Mouse (Mus musculus): ENCODE data around the gene Kat7. TPM values are rescaled to one million over a fixed set of nuclear protein-coding genes. Genes with fewer than 3 reads are reported as not detected.

Gene Kat7
- polyA plus RNA-seq, 1 experiment from 2014 or later: 57.9 TPM

DNA sequence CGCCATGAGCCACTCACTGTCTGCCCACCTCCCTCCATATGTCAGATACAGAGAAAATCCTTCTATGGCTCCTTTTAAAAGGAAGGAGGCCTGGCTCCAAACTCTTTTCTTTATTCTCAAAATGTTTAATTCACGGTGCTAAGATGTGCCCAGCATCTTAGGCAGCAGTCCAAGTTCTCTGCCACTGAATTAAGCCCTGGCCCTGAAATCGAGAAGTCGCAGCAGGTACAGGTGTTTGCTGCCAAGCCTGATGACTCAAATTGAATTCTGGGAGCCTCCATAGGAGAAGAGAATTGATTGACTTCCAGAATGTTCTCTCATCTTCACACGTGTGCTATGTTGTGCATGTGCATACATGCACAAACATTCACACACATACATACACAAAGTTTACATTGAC is 27.7 kb downstream of the Kat7 start:
- Histone ChIP-seq H3K36me3 (ENCODE audit: control insufficient read depth, insufficient read depth, low read length) (peaks cover 100% of the 10 kb centered on the region), H3K9me3 (ENCODE audit: control insufficient read depth, low read length) (no peaks in the 10 kb centered on the region), H3K9ac (ENCODE audit: low read depth, low read length) (no peak overlapping the region), H3K27me3 (replicated peaks; ENCODE audit: control insufficient read depth, insufficient read depth, low read length) (no peaks in the 10 kb centered on the region), H3K4me3 (ENCODE audit: low read depth, low read length) (no peak overlapping the region), H3K27ac (replicated peaks; ENCODE audit: low read depth, low read length) (no peak overlapping the region), H3K4me2 (ENCODE audit: low read depth, low read length) (no peak overlapping the region), H3K4me1 (ENCODE audit: control insufficient read depth, insufficient read depth, low read length) (no peaks in the 10 kb centered on the region)
- 94% methylated on average over 5 of the region's 5 CpGs for whole genome bisulfite sequencing
- DNase-seq (ENCODE audit: low spot score) (no peak), ATAC-seq (ENCODE audit: low read depth) (no peak)

DNA sequence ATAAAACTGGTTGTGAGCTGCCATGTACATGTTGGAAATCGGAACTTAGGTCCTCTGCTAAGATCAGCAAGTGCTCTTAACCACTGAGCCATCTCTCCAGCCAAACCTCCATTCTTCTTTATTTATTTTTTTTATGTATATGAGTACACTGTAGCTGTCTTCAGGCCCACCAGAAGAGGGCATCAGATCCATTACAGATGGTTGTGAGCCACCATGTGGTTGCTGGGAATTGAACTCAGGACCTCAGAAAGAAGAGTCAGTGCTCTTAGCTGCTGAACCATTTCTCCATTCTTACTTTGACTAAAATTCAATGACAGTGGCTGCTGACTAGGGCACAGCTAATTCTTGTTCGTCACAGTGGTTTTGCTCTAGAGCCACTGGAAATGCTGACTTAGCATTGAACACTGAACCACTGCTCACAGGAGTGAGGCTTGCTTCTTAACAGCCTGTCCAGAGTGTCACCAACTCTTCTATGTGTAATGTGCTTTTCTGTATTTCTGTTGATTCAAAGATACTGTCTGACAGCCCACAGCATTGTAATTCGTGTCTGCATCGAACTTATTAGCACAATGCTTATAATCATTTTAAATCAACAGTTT is 30.9 kb downstream of the Kat7 start:
- ATAC-seq (ENCODE audit: low read depth) (no peak), DNase-seq (ENCODE audit: low spot score) (no peak)
- no peak overlapping the region for H3K27ac ChIP-seq (replicated peaks; ENCODE audit: low read depth, low read length)
- no peak overlapping the region for H3K9ac ChIP-seq (ENCODE audit: low read depth, low read length)
- H3K4me1 ChIP-seq (ENCODE audit: control insufficient read depth, insufficient read depth, low read length): no peaks in the 10 kb centered on the region
- no peaks in the 10 kb centered on the region for H3K27me3 ChIP-seq (replicated peaks; ENCODE audit: control insufficient read depth, insufficient read depth, low read length)
- 90% methylated on average over 4 of the region's 4 CpGs for WGBS
- H3K9me3 ChIP-seq (ENCODE audit: control insufficient read depth, low read length): no peaks in the 10 kb centered on the region
- H3K4me2 ChIP-seq (ENCODE audit: low read depth, low read length): no peak overlapping the region
- H3K36me3 ChIP-seq (ENCODE audit: control insufficient read depth, insufficient read depth, low read length): peaks cover 100% of the 10 kb centered on the region
- H3K4me3 ChIP-seq (ENCODE audit: low read depth, low read length): no peak overlapping the region

DNA sequence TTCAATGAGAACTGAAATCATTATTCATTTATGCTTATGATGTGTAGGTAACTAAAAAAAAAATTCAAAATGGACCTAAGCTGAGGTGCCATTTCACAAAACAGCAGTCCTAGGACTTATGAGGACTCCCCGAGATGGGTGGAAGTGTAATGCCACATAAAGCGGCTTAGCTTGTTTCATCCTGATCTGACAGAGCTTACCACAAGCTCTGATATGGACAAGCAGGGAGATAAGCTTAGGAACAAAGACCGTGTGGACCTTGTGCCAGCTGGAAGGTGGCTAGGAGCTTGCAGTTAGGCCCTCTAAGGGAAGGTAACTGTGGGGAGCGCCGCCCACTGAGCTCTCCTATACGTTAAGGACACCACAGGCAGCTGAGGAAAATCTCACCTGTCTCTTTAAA is 34.0 kb downstream of the Kat7 start:
- Histone ChIP-seq H3K36me3 (ENCODE audit: control insufficient read depth, insufficient read depth, low read length) (peaks cover 100% of the 10 kb centered on the region), H3K4me1 (ENCODE audit: control insufficient read depth, insufficient read depth, low read length) (no peaks in the 10 kb centered on the region), H3K4me2 (ENCODE audit: low read depth, low read length) (no peak overlapping the region), H3K27ac (replicated peaks; ENCODE audit: low read depth, low read length) (no peak overlapping the region), H3K9ac (ENCODE audit: low read depth, low read length) (no peak overlapping the region), H3K9me3 (ENCODE audit: control insufficient read depth, low read length) (no peaks in the 10 kb centered on the region), H3K4me3 (ENCODE audit: low read depth, low read length) (no peak overlapping the region), H3K27me3 (replicated peaks; ENCODE audit: control insufficient read depth, insufficient read depth, low read length) (no peaks in the 10 kb centered on the region)
- ATAC-seq (ENCODE audit: low read depth) (no peak), DNase-seq (ENCODE audit: low spot score) (no peak)
- WGBS: 92% methylated on average over 6 of the region's 6 CpGs

DNA sequence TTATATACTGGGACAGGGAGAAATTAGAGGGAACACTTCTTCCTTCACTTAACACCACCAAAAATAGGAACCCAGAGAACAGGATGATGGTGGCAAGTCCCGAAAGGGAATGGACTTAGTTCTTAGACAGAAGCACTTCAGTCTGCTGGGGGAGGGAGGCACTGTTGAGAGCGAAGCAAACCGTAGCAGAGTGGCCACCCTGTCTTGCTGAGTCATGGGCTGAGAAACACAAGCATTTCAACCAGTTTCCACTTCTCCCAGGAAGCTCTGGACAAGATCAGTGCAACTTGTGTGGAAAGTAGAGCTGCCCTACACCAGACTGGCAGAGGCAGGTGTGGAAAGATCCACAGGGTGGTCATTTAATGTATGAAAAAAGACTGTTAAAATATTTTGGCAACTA is 35.4 kb downstream of the Kat7 start:
- ATAC-seq (ENCODE audit: low read depth): no peak
- no peak for DNase-seq (ENCODE audit: low spot score)
- Histone ChIP-seq H3K4me2 (ENCODE audit: low read depth, low read length) (no peak overlapping the region), H3K4me1 (ENCODE audit: control insufficient read depth, insufficient read depth, low read length) (no peaks in the 10 kb centered on the region), H3K36me3 (ENCODE audit: control insufficient read depth, insufficient read depth, low read length) (peaks cover 100% of the 10 kb centered on the region), H3K27me3 (replicated peaks; ENCODE audit: control insufficient read depth, insufficient read depth, low read length) (no peaks in the 10 kb centered on the region), H3K9ac (ENCODE audit: low read depth, low read length) (no peak overlapping the region), H3K9me3 (ENCODE audit: control insufficient read depth, low read length) (no peaks in the 10 kb centered on the region), H3K4me3 (ENCODE audit: low read depth, low read length) (no peak overlapping the region), H3K27ac (replicated peaks; ENCODE audit: low read depth, low read length) (no peak overlapping the region)
- WGBS: 93% methylated on average over 3 of the region's 3 CpGs

DNA sequence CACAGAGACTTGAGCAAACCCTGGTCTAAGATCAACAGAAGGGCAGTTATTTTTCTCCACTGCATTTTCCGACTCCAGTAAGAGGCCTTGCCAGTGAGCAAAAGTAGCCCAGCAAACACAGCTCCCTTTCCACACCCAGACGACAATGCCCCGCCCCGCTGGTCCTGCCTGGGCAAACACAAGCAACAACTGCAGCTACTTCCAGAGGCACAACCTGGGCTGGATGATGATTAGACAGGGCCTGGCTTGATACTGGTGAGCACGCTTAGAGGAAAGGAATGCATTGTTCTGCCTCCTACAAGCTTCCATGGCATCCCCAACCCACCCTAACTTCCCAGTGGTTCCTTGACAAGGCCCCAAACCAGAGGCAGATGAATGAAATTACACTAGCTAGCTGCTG is 36.4 kb downstream of the Kat7 start:
- WGBS: 83% methylated on average over 5 of the region's 5 CpGs
- no peak for DNase-seq (ENCODE audit: low spot score)
- no peak for ATAC-seq (ENCODE audit: low read depth)
- Histone ChIP-seq H3K4me2 (ENCODE audit: low read depth, low read length) (no peak overlapping the region), H3K27ac (replicated peaks; ENCODE audit: low read depth, low read length) (no peak overlapping the region), H3K9ac (ENCODE audit: low read depth, low read length) (no peak overlapping the region), H3K9me3 (ENCODE audit: control insufficient read depth, low read length) (no peaks in the 10 kb centered on the region), H3K4me3 (ENCODE audit: low read depth, low read length) (no peak overlapping the region), H3K36me3 (ENCODE audit: control insufficient read depth, insufficient read depth, low read length) (peaks cover 97% of the 10 kb centered on the region), H3K4me1 (ENCODE audit: control insufficient read depth, insufficient read depth, low read length) (no peaks in the 10 kb centered on the region), H3K27me3 (replicated peaks; ENCODE audit: control insufficient read depth, insufficient read depth, low read length) (no peaks in the 10 kb centered on the region)

DNA sequence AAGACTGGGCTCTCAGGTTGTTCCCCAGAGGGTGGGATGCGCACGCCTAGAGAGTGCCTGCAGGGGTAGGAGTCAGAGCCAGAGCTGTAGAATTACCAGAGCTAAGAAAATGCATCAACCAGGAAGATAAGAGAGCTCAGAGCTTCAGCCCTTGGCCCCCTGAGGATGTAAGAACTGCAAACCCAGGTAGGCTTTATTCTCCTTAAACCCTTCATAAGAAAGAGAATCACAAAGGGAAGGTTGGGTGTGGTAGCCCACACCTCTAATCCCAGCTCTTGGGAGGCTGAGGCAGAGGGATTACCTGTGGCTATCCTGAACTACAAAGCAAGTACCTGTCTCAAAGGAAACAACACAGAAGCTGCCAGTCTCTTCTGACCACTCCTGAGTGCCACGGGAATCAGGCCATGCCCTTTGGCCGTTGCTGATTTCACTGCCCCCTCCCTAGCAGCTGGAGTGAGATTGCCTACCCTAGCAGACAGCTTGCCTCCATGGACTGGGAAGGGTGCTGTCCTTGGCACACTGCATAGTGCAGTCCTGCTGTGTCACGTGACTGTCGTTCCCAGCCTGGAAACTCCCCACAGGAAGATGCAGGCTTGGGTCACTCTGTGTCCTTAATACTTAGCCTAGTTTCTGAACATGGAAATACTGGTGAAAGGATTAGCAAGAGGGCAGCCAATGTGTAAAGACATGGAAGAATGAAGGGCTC is 43.4 kb downstream of the Kat7 start:
- 45% methylated on average over 6 of the region's 6 CpGs for WGBS
- no peak overlapping the region for H3K27ac ChIP-seq (replicated peaks; ENCODE audit: low read depth, low read length)
- H3K4me3 ChIP-seq (ENCODE audit: low read depth, low read length): no peak overlapping the region
- ATAC-seq (ENCODE audit: low read depth): no peak
- DNase-seq (ENCODE audit: low spot score): no peak
- H3K4me2 ChIP-seq (ENCODE audit: low read depth, low read length): no peak overlapping the region
- no peak overlapping the region for H3K9ac ChIP-seq (ENCODE audit: low read depth, low read length)
- peaks cover 31% of the 10 kb centered on the region for H3K36me3 ChIP-seq (ENCODE audit: control insufficient read depth, insufficient read depth, low read length)
- H3K9me3 ChIP-seq (ENCODE audit: control insufficient read depth, low read length): no peaks in the 10 kb centered on the region
- peaks cover 4% of the 10 kb centered on the region; the same call in 1 of the 2 replicates for H3K4me1 ChIP-seq (ENCODE audit: control insufficient read depth, insufficient read depth, low read length)
- no peaks in the 10 kb centered on the region for H3K27me3 ChIP-seq (replicated peaks; ENCODE audit: control insufficient read depth, insufficient read depth, low read length)

DNA sequence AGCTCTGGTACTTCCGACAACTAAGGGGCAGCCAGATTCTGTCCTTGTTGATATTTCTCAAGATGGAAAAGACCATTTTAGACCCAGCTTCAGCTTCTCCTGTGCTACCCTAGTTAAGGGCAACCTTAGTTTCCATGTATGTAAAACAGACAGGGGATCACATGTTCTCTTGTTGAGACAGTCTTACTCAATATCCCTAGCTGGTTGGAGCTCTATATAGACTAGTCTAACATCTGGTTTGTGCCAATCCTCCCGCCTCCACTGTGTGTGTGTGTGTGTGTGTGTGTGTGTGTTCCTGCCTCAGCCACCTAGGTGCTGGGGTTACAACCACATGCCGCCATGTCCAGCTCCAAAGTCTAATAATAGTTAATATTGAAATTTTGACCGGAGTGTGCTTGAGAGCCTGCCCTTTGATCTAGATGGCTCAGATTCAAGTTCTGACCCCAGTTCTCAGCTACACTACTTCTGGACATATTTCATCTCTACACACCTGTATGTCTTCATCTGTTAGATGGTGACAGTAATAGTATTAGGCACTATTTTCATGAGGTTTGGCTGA is 45.5 kb downstream of the Kat7 start:
- Histone ChIP-seq H3K27ac (replicated peaks; ENCODE audit: low read depth, low read length) (peak overlapping the region; percentile 70; the same call in 1 of the 2 replicates), H3K4me2 (ENCODE audit: low read depth, low read length) (no peak overlapping the region), H3K4me1 (ENCODE audit: control insufficient read depth, insufficient read depth, low read length) (peaks cover 4% of the 10 kb centered on the region; the same call in 1 of the 2 replicates), H3K36me3 (ENCODE audit: control insufficient read depth, insufficient read depth, low read length) (peaks cover 9% of the 10 kb centered on the region; the same call in 1 of the 2 replicates), H3K4me3 (ENCODE audit: low read depth, low read length) (no peak overlapping the region), H3K27me3 (replicated peaks; ENCODE audit: control insufficient read depth, insufficient read depth, low read length) (no peaks in the 10 kb centered on the region), H3K9ac (ENCODE audit: low read depth, low read length) (no peak overlapping the region), H3K9me3 (ENCODE audit: control insufficient read depth, low read length) (no peaks in the 10 kb centered on the region)
- 66% methylated on average over 4 of the region's 4 CpGs for WGBS
- no peak for DNase-seq (ENCODE audit: low spot score)
- no peak for ATAC-seq (ENCODE audit: low read depth)

DNA sequence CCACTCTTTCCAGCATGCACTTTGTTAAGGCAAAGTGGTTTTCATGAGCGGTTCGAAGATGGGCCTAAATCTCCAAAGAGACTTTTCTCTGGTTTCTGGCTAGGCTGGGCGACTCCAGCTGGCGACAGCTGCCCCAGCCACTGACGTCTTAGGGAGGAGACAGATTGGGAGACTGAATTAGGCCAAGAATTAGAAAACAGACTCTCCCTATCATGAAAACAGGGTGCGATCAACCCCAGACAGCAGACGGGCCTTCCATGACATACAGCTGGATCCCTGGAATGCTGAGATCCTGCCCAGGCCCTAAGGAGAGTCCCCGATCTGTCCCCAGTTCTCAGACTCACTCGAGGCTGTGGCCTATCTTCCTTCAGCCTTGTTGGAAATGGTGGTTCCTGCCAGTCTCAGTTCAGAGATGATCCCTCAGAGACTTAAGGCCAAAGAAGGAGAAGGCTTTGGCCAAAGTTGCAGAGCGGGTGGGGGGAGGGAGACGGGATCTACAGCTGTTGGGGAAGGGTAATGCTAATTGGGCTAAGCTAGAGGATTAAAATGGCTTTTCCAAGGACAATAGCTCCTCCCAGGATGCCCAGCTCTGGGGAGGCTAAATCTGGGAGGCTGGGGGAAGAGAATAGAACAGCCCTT is 46.1 kb downstream of the Kat7 start:
- Histone ChIP-seq H3K27me3 (replicated peaks; ENCODE audit: control insufficient read depth, insufficient read depth, low read length) (no peaks in the 10 kb centered on the region), H3K9ac (ENCODE audit: low read depth, low read length) (no peak overlapping the region), H3K4me3 (ENCODE audit: low read depth, low read length) (no peak overlapping the region), H3K36me3 (ENCODE audit: control insufficient read depth, insufficient read depth, low read length) (0 out of 2 replicates have a peak, but pooled peaks cover 5% of the 10 kb centered on the region), H3K4me1 (ENCODE audit: control insufficient read depth, insufficient read depth, low read length) (peaks cover 4% of the 10 kb centered on the region; the same call in 1 of the 2 replicates), H3K9me3 (ENCODE audit: control insufficient read depth, low read length) (no peaks in the 10 kb centered on the region), H3K27ac (replicated peaks; ENCODE audit: low read depth, low read length) (peak overlapping the region; percentile 70), H3K4me2 (ENCODE audit: low read depth, low read length) (no peak overlapping the region)
- WGBS: 23% methylated on average over 11 of the region's 11 CpGs
- DNase-seq (ENCODE audit: low spot score) (peak; percentile 48), ATAC-seq (ENCODE audit: low read depth) (no peak)
